Mouse (Mus musculus) c-Kit-negative CD71-positive TER-119-positive erythroid progenitor cells, embryonic 14.5 days (primary cell): ENCODE results near the gene Rab3a.

Experiments used
- DNase-seq: peaks from one replicate; pipeline ENCODE4 v3.0.0-alpha.2; 2013; ENCODE audit warnings: low read depth, low spot score

The Rab3a gene

DNA sequence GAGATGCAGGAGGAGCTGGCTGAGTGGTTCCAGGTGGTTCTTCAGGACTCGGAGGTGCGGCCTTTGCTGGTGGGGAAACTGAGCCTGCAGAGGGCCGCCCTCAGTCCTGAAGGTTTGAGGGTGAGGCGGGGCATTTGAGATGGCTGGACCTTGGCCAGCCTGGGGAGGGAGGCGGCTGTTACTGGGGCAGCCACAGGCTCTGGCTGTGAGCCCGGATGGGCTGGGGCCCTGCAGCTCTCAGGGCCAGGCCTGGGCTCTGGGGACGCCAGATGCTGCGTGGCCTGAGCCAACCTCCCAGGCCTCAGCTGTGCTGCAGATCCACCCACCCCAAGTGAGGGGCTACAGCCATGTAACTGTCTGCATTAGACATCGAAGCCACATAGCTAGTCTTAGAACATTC is 19.4 kb downstream of the Rab3a start:
- DNase-seq = no peak

GRCm38 (mm10) chr8:70774740-70775139 is 20.3 kb downstream of the Rab3a start:
- DNase-seq = no peak

DNA sequence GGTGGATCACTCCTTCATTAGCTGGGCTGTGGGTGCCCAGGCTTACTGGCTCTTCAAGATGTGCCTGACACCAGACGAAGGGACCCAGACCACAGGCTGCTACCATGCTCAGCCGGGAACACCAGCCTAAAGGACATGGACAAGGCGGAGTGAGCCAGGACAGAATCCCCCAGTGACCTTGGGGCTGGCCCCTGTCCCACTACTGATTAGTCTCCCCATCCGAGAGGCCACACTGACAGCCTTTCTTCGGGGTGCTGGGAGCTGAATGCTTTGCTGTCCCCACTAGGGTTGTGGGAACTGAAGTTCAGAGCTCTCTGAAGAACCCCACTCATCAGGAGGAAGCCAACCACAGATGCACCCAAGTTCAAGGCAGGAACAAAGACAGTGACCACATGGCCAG is 20.7 kb downstream of the Rab3a start:
- DNase-seq = no peak

DNA sequence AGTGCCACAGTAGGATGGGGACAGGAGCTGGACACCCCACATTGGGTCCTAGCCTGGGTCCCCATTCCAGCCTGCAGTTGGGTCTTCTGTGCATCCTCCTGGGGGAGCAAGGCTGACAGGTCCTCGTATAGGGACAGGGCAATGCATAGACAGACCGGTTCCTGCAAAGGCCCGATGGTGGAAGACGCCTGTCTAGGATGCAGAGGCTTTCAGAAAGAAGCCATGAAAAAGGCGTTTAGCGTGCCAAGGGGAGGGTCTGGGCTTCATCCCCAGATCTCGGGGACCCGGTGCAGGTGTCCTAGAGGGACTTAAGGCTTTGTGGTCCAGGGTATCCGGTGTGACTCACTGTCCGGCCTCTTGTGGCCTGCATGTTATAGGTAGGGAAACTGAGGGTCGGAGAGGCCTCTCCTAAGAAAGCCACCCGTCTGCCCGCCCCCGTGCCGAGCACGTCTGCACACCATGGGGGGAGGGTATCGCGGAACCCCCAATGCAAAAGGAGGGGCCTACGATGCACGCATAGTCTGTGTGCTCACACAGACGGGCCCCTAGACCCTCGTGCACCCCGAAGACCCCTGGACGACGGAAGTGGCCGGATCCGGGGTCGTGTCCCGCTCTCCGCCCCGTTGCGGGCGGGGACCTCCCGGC is 21.5 kb downstream of the Rab3a start:
- no peak for DNase-seq

DNA sequence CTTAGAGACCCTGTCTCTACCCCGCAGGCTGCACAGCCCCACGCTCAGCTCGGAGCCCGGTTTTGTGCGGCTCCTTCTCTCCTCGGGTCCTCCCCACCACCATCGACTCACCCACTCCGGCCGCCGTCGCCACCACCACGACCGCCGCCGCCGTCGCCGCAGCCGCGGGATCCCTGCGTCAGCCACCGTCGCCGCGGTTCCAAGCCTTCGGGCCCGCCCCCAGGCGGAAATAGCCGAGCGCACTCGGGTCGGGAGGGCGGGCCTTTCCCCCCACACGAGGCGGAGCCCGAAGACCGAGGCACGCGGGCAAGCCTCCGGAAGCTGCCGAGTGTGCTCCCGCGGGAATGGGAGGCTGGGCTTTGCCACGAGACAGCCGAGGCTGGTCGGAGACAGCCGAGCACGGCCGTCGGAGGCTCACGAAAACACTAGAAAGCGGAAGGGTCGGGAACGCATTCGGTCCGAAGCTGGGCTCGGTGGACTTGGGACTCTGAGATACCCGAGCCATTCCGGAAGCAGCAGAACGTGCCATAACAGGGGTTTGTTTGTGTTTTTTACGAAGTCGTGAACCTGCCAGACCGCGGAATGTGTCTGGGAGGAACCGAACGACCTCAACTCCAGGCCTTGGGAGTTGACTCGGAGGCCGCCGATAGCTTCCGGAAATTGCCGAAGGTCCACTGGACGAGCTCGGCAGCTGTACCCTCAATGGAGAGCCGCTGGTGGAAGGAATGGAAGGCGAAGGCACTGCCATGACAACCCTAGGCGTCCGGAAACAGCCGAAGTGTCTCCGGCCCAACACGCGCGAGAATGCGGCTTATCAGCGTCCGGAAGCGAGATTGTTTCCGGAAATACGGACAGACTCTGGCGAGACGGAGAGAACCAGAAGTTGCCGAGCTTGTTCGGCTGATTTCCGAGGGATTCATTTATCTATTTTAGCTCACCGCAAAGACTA is 22.3 kb downstream of the Rab3a start, which contains the start of gene Pik3r2:
Pik3r2 (minus strand) TSS at position 218 of the 949 bp plus-strand sequence.
- DNase-seq = peak; percentile 93

- DNase-seq = no peak
Observed at GRCm38 (mm10) chr8:70780093-70780492, 25.6 kb downstream of the Rab3a start.

DNA sequence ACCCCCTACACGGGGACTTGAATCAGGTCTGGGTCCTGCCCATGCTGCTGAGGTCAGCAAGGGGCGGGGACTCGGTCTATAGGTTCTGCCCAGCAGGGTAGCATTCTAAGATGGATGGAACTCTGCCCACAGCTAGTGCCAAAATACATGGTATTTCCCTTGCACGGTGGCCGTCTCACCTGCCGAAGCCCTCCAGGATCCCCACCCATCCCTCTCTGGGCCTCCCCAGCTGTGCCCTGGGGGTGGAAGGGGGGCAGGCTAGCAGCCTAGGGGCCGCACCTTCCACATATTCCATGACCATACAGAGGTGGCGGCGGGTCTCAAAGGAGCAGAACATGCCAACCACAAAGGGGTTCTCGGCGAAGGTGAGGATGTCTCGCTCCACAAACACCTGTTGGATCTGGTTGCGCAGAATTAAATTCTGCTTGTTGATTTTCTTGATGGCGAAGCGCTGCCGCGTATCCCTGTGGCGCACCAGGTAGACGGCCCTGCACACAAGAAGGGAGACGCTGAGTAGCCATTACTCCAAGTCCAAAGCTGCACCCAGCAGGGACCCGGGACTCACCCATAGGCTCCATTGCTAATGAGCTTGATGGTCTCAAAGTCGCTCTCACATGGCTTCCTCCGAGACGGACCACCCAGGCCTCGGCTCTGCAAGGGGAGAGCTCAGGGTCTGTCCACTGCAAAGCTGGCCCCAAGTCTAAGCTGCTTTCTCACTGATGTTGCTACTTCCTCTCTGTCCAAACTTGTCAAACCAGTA is 32.0 kb downstream of the Rab3a start:
- DNase-seq = no peak

- DNase-seq = no peak
Observed at GRCm38 (mm10) chr8:70787051-70787445, 32.6 kb downstream of the Rab3a start.

GRCm38 (mm10) chr8:70787941-70788667 is 33.6 kb downstream of the Rab3a start:
- DNase-seq = no peak

DNA sequence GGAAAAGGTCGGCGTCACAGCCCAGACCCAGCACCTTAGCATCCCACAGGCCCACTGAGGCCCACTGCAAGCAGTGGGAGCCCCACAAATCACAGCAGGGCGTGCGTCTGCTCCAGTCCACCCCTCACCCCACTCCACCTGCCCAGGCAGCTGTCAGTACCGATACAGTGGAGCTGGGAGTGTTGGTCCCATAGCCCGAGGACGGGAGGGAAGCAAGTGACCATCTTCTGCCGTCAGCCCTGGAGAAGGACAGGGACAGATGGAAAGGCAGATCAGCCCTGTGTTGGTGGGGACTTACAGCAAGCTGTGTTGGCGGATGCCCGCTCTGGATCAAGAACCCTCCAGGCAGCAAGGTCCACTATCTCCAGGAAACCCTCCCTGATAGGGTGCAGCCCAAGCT is 34.6 kb downstream of the Rab3a start:
- DNase-seq = no peak

- DNase-seq = no peak
Observed at GRCm38 (mm10) chr8:70790846-70791245, 36.4 kb downstream of the Rab3a start.

- no peak for DNase-seq
Observed at GRCm38 (mm10) chr8:70791294-70791701, 36.8 kb downstream of the Rab3a start.

DNA sequence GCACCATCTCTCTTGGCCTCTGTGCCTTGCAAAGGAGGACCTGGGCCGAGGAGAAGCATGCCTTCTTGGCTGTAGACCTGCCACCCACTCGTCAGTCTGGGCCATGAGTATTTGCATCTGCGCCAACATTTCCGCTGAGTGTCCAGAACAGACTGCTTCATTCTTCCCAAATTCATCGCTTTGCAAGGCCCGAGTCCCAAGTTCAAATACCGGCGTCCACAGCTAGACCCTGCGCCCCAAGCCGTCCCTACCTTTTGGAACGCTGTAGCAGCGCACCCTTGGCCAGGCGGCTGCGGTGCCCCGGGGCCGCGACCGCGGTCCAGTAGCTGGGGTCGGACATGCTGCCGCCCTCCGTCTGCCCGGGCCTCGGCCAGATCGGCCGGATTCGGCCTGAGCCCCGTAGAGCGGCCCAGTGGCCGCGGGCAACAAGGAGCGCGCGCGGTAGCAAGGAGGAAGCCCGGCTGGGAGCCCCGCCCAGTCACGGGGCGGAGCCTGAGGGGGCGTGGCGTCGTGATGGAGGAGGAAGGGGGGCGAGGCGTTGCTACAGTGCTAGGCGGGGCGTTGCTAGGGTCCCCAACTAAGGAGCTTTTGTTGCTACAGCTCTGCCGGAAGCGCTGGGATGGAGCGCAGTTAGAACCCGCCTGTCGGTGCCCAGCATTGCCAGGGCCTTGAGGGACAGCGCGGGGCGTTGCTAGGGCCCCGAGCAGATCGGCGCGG is 37.7 kb downstream of the Rab3a start:
- peak; percentile 71 for DNase-seq

DNA sequence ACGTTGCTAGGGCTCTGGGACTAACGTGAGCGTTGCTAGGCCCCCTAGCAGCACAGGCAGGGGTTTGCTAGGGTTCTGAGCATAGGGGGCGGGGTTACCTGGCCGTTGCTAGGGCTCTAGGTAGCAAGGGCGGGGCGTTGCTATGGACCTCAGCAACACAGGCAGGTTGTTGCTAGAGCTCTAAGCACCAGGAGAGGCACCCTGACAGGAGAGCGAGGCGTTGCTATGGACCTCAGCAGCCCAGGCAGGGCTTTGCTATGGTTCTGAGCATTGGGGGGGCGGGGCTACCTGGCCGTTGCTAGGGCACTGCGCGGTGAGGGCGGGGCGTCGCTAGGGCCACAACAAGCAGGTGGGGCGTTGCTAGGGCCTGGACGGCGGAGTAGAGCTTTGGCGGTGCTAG is 38.2 kb downstream of the Rab3a start:
- peak; percentile 62 for DNase-seq

DNA sequence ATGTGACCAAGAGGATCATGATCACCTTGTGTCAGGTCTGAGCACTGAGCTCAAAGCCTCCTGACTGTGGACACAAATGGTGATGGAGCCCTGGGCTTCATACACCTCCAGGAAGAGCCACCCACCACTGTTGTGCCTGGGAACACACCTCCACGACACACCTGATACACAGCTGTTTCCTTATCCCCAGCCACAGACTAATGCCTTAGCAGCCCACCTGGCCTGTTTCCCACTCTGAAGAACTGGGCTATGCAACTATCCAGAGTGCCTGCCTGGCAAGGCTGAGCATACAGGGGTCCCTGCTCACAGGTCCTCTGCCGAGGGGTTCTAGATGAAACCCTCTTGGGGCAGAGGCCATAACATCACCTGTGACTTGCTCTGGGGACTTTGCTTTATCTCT is 39.7 kb downstream of the Rab3a start:
- no peak for DNase-seq

DNA sequence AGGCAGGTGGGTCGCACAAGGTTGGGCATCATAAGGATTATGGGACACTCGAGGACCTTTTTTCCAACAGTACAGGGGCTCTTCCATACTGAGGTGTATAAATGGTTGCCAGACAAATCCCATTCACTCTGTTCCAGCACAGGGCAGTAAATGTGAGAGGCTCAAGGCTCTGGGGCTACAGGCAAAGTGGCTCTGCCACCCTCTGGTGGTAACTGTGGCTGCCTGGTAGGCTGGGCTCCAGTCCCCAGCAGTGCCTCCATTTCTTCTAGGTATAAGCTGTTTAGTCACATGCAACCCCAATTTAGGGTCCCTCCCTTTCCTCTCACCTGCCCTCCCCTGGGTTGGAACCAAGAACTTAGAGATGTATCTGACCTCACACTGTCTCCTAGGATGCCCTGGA is 40.9 kb downstream of the Rab3a start:
- no peak for DNase-seq

DNA sequence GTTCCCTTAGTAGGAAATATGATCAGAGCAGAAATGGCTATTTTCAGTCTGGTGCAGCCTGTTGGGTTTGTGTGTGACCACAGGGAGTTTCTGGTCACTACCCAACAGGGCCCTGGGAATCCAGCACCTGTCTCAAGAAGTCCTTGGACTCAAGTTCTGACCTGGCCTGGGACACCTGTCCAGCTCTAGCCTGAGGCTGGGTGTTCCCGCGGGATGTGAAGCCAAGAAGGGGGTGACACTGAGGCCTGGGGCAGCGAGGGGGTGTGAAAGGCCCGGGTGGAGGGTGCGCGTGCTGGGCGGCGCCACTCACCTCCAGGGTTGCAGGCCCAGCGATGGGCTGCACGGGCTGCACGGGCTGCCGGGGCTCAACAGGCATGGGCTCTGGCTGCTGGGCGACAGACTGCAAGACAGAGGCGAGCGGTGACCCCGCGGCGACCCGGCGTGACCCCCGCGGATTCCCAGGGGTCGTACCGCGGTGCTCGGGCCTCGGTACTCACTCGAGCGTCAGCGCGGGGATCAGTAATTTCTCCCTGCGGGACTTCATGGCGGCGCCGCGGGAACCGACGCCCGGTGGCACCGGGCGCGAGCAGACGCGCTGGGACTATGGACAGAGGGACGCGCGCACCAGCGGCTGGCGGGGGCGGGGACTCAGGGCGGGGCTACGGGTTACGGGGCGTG is 42.1 kb downstream of the Rab3a start:
- DNase-seq = no peak

DNA sequence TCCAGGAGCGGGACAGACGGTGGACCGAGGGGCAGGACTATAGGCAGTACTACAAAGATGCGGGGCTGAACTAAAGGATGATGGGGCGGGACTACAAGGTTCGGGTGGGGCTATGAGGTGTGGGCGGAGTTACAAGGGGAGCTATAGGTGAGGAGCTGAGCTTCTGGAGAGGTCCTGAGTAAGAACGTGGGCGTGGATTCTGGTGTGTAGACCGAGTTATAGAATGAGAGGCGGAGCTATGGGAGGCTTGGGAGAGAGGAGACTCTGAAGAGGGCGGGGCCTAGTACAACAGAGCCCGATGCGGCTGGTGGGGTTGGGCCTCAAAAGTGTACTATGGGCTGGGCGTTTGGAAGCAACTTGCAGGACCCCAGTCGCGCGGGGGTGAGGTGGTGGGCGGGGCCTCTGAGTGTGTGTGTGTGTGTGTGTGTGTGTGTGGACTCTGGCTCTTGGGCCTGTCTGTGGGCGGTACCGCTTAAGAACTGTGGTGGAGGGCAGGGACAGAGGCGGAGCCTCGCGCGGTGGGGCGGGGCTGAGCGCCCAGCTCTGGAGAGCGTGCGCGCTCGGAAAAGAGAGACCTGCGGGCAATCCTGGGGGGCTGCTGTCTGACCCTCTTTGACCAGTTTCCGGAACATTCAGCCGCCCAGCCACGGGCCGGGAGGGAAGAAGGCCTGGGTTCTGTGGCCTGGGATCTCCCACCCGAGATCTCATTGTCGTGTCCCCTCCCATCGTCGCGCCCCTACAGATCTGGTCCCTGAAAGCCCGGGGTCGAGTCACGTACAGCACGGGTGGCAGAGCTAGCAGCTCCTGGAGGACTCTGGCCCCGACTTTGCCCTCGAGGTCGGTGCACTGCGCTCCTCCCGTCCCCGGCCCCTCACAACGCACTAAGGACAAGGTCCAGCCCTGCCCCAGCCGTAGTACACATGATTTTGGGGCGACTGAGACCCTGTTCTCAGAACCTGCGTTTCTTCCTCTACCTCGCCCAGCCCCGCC is 42.9 kb downstream of the Rab3a start:
- peak; percentile 81 for DNase-seq

DNA sequence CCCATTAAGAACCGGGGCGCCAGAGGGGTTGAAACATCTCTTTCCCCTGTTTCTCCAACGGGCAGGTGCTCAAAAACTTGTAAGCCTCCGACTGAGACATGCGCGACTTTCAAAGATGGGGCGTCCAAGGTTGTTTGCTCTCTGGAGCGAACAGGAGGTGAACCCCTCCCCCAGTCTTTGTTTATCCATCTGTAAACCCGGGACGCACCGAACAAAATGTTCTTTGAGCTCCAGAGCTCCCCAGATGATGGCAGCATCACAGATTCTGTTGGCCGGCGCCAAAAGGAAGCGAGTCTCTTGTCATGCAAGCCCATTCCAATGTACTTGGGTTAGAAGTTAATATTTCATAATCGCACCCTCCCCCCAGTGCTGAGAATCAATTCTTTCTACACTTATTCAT is 43.8 kb downstream of the Rab3a start:
- DNase-seq = no peak
